Mouse (Mus musculus) lung, embryonic 15.5 days (tissue): ENCODE data around the gene Arglu1. TPM values are rescaled to one million over a fixed set of nuclear protein-coding genes. Genes with fewer than 3 reads are reported as not detected.
A peak's percentile ranks its signal among the peaks of the same experiment; 100 is the strongest.

Experiments used
- ATAC-seq: fragments of 200-750 bp; cut with Nextera tagmentation; 2 replicates; pipeline ENCODE4 v1.8.0; 2017; ENCODE audit warnings: moderate number of reproducible peaks, borderline replicate concordance; ENCODE audit not compliant: low FRiP score, low TSS enrichment; ENCODE audit errors: extremely low read depth
- H3K27ac ChIP-seq: fragments of 300-500 bp; sonication (generic); 2 replicates; pipeline ENCODE4 v1.5.1; 2015; ENCODE audit warnings: moderate library complexity, mild to moderate bottlenecking, inconsistent platforms
- H3K27me3 ChIP-seq: fragments of 300-500 bp; sonication (generic); 2 replicates; pipeline ENCODE4 v1.6.1; 2015; ENCODE audit warnings: inconsistent platforms
- H3K36me3 ChIP-seq: fragments of 300-500 bp; sonication (generic); 2 replicates; pipeline ENCODE4 v1.6.1; 2015; ENCODE audit warnings: inconsistent platforms
- H3K4me1 ChIP-seq: fragments of 300-500 bp; sonication (generic); 2 replicates; pipeline ENCODE4 v1.6.1; 2015; ENCODE audit warnings: inconsistent platforms
- H3K4me2 ChIP-seq: fragments of 300-500 bp; sonication (generic); 2 replicates; pipeline ENCODE4 v1.6.1; 2015; ENCODE audit warnings: inconsistent platforms, mild to moderate bottlenecking, moderate library complexity
- H3K4me3 ChIP-seq: fragments of 300-500 bp; sonication (generic); 2 replicates; pipeline ENCODE4 v1.5.1; 2015; ENCODE audit warnings: mild to moderate bottlenecking, inconsistent platforms
- H3K9ac ChIP-seq: fragments of 300-500 bp; sonication (generic); 2 replicates; pipeline ENCODE4 v1.6.1; 2015; ENCODE audit warnings: inconsistent platforms
- H3K9me3 ChIP-seq: fragments of 300-500 bp; sonication (generic); 2 replicates; pipeline ENCODE4 v1.6.1; 2016; ENCODE audit warnings: inconsistent platforms
- WGBS: fragments of 180-500 bp; shearing (Covaris S2); methylation state at CpG from one replicate; pipeline ENCODE4 v1.1.7; 2015; 5-methylcytosine and 5-hydroxymethylcytosine counted together
- polyA plus RNA-seq: library from polyadenylated mRNA; unstranded; fragments of >200 nt; fragmentation: Nextera tagmentation; extraction: Ambion mirVana; gene quantifications from 2 replicates; pipeline ENCODE4 v1.2.1, GENCODE M21; 2015

Gene Arglu1
- polyA plus RNA-seq, 1 experiment from 2014 or later, result 152 TPM

DNA sequence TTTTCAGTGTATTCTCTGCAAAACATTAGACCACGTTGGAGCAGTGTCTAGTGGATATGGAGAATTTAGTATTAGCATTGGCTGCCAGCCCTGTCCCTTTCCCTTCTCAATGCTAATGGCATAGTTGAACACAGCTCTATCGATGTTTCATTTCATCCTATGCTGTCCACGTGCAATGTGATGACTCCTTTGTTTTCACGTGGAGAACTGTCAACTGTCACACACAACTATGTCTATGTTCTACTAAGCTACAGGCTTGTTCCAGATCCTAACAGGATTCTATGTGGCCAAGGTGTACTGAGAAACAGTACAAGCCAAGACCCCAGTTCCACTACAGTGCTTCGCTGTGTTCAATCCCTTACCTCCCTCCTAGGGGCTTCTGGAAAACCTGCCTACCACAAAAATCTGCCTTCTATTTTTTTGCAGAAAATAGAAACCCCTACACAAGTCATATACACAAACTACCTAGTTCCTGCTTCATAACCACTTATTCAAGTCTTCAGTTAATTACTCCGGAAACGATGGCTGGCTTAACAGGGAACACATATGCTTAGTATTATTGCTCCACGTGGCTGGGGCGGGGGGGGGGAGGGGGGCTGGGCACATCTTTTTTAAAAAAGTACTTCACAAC lies 1.4 kb downstream of the Arglu1 start:
- no peak for ATAC-seq
- H3K27ac ChIP-seq, result no peak overlapping the region
- H3K9me3 ChIP-seq, result no peaks in the 10 kb centered on the region
- WGBS, result 5% methylated on average over 9 of the region's 9 CpGs
- H3K36me3 ChIP-seq, result no peaks in the 10 kb centered on the region
- H3K9ac ChIP-seq, result peak overlapping the region; percentile 100
- no peaks in the 10 kb centered on the region for H3K27me3 ChIP-seq
- H3K4me3 ChIP-seq, result peak overlapping the region; percentile 96
- H3K4me1 ChIP-seq, result peaks cover 36% of the 10 kb centered on the region
- peak overlapping the region; percentile 57 for H3K4me2 ChIP-seq

- Histone ChIP-seq H3K27me3 (no peaks in the 10 kb centered on the region), H3K36me3 (peaks cover 25% of the 10 kb centered on the region), H3K27ac (no peak overlapping the region), H3K4me3 (no peak overlapping the region), H3K9me3 (no peaks in the 10 kb centered on the region), H3K4me2 (no peak overlapping the region), H3K4me1 (peaks cover 36% of the 10 kb centered on the region), H3K9ac (no peak overlapping the region)
- WGBS, result 56% methylated on average over 2 of the region's 2 CpGs
- ATAC-seq, result no peak
These were observed 4.8 kb downstream of the Arglu1 start for GRCm38 (mm10) chr8:8685517-8685916.

- H3K9ac ChIP-seq, result no peak overlapping the region
- peaks cover 47% of the 10 kb centered on the region for H3K36me3 ChIP-seq
- no peak overlapping the region for H3K27ac ChIP-seq
- H3K4me3 ChIP-seq, result no peak overlapping the region
- ATAC-seq, result no peak
- H3K9me3 ChIP-seq, result no peaks in the 10 kb centered on the region
- no peak overlapping the region for H3K4me2 ChIP-seq
- H3K4me1 ChIP-seq, result peaks cover 22% of the 10 kb centered on the region
- whole genome bisulfite sequencing, result 65% methylated on average over 3 of the region's 3 CpGs
- H3K27me3 ChIP-seq, result no peaks in the 10 kb centered on the region
These were observed 7.6 kb downstream of the Arglu1 start for GRCm38 (mm10) chr8:8682697-8683096.

GRCm38 (mm10) chr8:8678236-8678635 lies 12.1 kb downstream of the Arglu1 start:
- ATAC-seq, result no peak
- Histone ChIP-seq H3K4me2 (no peak overlapping the region), H3K4me1 (no peaks in the 10 kb centered on the region), H3K4me3 (no peak overlapping the region), H3K9ac (no peak overlapping the region), H3K36me3 (peaks cover 72% of the 10 kb centered on the region), H3K27ac (no peak overlapping the region), H3K9me3 (no peaks in the 10 kb centered on the region), H3K27me3 (no peaks in the 10 kb centered on the region)
- WGBS, result 86% methylated on average over 3 of the region's 3 CpGs

DNA sequence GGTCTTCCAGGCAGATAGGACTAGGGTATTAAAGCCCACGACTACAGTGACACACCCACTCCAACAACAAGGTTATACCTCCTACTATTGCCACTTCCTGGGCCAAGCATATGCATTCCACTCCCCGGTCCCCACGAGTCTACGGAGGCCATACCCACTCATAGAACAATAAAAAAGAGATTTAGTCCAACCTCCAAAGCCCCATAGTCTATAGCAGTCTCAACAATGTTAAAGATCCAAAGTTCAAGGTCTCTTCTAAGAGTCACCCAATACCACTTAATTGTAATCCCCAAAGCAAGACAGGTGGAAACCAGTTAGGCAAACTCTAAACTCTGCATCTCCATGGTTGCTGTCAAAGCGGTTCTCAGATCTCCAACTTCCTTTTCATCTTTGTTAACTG lies 15.5 kb downstream of the Arglu1 start:
- no peak for ATAC-seq
- Histone ChIP-seq H3K9me3 (no peaks in the 10 kb centered on the region), H3K4me3 (no peak overlapping the region), H3K9ac (no peak overlapping the region), H3K4me2 (no peak overlapping the region), H3K27me3 (no peaks in the 10 kb centered on the region), H3K4me1 (no peaks in the 10 kb centered on the region), H3K27ac (no peak overlapping the region), H3K36me3 (peaks cover 62% of the 10 kb centered on the region)
- WGBS, result 81% methylated on average over 5 of the region's 5 CpGs

- Histone ChIP-seq H3K27me3 (no peaks in the 10 kb centered on the region), H3K4me2 (peak overlapping the region; percentile 89), H3K9ac (peak overlapping the region; percentile 54), H3K9me3 (no peaks in the 10 kb centered on the region), H3K4me1 (peaks cover 22% of the 10 kb centered on the region), H3K27ac (peak overlapping the region; percentile 91), H3K4me3 (peak overlapping the region; percentile 96), H3K36me3 (peaks cover 13% of the 10 kb centered on the region)
- under 1% methylated on average over 23 of the region's 23 CpGs for WGBS
- peak; percentile 8; the same call in 1 of the 2 replicates for ATAC-seq
These were observed 28.6 kb downstream of the Arglu1 start for GRCm38 (mm10) chr8:8661759-8662138.

DNA sequence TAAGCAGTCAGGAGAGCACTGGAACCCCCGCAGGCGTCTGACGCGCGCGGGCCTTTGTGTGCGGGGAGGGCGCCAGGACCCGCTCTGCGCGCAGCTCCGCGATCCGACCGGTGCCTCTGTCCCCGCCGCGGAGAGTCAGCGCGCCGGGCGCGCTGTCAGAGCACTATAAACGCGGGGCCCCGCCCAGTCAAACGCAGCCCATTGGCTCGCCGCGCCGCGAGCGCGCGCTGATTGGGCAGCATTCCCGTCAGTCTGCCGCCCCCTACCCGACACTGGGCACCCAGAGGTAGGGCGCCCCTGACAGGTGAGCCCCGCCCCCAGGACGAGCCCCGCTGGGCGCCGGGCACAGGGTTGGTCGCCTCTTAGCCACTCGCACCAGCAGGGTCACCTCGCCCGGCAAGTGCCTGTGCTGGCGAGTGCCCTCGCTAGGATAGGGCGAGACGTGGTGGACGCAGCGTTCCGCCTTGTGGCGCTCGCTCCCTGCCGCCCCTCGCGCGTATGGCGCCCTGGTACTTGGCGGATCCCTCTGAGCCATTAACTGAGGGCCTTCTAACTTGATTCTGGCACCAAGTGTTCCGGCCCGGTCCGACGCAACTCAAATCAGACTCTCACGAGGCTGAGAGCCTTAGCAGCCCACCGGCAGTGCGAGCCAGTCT lies 29.1 kb downstream of the Arglu1 start, which contains the start of gene Efnb2:
Gene Efnb2, minus strand, starts transcription at position 140 of the 656 bp plus-strand sequence.
- peaks cover 9% of the 10 kb centered on the region; the same call in 1 of the 2 replicates for H3K36me3 ChIP-seq
- no peaks in the 10 kb centered on the region for H3K27me3 ChIP-seq
- peaks cover 27% of the 10 kb centered on the region for H3K4me1 ChIP-seq
- H3K4me3 ChIP-seq, result peak within 1 kb of the TSS; percentile 96
- 3% methylated on average over 70 of the region's 70 CpGs for WGBS
- peak within 1 kb of the TSS; percentile 96 for H3K9ac ChIP-seq
- peak; percentile 93 for ATAC-seq
- H3K4me2 ChIP-seq, result peak within 1 kb of the TSS; percentile 89
- no peaks in the 10 kb centered on the region for H3K9me3 ChIP-seq
- H3K27ac ChIP-seq, result peak within 1 kb of the TSS; percentile 91

GRCm38 (mm10) chr8:8660307-8661098 lies 29.8 kb downstream of the Arglu1 start:
- peak; percentile 29 for ATAC-seq
- WGBS, result 0% methylated on average over 84 of the region's 88 CpGs

DNA sequence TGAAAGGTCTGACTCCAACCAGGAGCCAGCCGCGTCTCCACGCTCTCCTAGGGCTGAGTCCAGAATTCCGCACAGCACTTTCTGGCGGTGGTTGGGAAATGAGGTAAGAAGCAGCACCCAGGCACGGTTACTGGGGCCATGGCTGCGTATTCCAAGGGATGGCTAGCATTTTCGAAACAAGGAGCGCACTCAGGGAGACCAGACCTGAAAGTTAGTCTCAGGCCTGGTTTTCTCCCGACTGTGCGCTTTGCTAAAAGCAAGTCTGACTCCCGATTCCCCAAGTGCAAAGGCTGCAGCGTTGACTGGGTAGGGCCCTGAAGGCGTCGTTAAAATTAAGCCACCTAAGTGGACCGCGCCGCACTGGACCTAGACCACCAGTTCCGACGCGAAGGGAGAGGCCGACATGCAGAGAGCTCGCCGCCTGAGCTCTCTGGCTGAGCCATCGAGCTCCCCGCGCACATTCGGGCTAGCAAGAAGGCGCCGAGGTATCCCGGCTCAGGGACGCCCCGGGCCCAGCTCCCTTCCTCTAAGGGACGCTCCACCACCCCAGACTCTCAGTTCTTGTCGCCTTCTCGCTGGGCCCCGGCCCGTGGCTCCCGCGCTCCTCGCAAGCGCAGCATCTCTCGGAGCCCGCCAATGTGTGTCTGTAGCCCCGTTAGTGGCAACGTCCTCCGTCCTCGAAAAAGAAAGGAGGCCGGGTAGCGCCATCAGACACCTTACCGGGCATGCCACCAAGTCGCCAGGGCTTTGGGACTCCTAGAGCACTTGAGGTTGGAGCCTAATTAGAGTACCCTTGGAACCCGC lies 30.6 kb downstream of the Arglu1 start:
- Histone ChIP-seq H3K27me3 (no peaks in the 10 kb centered on the region), H3K27ac (peak overlapping the region; percentile 84), H3K9ac (peak overlapping the region; percentile 96), H3K36me3 (0 out of 2 replicates have a peak, but pooled peaks cover 3% of the 10 kb centered on the region), H3K4me2 (peak overlapping the region; percentile 89), H3K4me1 (peaks cover 38% of the 10 kb centered on the region), H3K4me3 (peak overlapping the region; percentile 96), H3K9me3 (no peaks in the 10 kb centered on the region)
- WGBS, result under 1% methylated on average over 53 of the region's 53 CpGs
- no peak for ATAC-seq

More at GRCm38 (mm10) chr8:8660307-8661098, 29.8 kb downstream of the Arglu1 start:
- H3K36me3 ChIP-seq, result 0 out of 2 replicates have a peak, but pooled peaks cover 6% of the 10 kb centered on the region
- H3K9ac ChIP-seq, result peak overlapping the region; percentile 96
- peak overlapping the region; percentile 84 for H3K27ac ChIP-seq
- H3K4me2 ChIP-seq, result peak overlapping the region; percentile 89
- peaks cover 32% of the 10 kb centered on the region for H3K4me1 ChIP-seq
- H3K4me3 ChIP-seq, result peak overlapping the region; percentile 96
- no peaks in the 10 kb centered on the region for H3K27me3 ChIP-seq
- no peaks in the 10 kb centered on the region for H3K9me3 ChIP-seq

- Histone ChIP-seq H3K4me1 (peaks cover 48% of the 10 kb centered on the region), H3K4me3 (peak overlapping the region; percentile 96), H3K4me2 (peak overlapping the region; percentile 89), H3K9ac (peak overlapping the region; percentile 96), H3K36me3 (no peaks in the 10 kb centered on the region), H3K27ac (peak overlapping the region; percentile 84), H3K27me3 (no peaks in the 10 kb centered on the region), H3K9me3 (no peaks in the 10 kb centered on the region)
- peak; percentile 64; the same call in 1 of the 2 replicates for ATAC-seq
- 3% methylated on average over 19 of the region's 19 CpGs for WGBS
These were observed 31.7 kb downstream of the Arglu1 start for GRCm38 (mm10) chr8:8658426-8659224.
